Mouse (Mus musculus) left cerebral cortex, postnatal 10 days (tissue): ENCODE measurements at regions not wholly inside any gene's neighbourhood (a gene's known extent, or its start where the extent isn't known, plus 50 kb on each side); places are given as distances from the start of the nearest gene placed in this dataset.
"Not testable (repeated sequence)": the region's sequence is repeated elsewhere in the genome, so short reads cannot be mapped to it uniquely, and the experiment has no call there.

Source experiments
- DNase-seq, 2 experiments: peaks; one replicate each; pipeline ENCODE4 v3.0.0; 2021 to 2022; ENCODE audit warnings: low spot score in 2 of 2, mixed read lengths in 1 of 2; ENCODE audit errors: extremely low spot score in 1 of 2
- intact Hi-C: fragments of 180-260 bp; cut with DNase I; formaldehyde crosslinking; loops from one replicate; pipeline ENCODE4 v1.15.1; 2025

DNA sequence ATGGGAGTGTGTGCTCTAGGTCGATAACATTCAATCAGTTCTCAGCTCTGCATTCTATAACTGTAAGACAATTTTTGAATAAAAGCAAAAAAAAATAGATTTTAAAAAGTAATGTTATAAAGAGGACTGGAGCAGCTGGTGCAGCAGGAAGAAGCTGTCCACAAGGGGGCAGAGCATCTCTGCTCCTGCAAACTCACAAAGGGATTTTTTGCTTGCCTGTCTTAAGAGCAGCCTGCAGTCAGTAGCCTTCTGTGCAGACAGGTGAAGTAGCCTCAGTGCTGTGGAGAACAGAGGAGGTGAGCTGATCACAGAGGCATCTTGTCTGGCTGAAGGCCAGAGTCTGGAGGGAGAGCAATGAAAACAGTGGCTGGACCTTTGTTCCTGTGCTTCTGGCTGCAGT lies 477.2 kb downstream of the Dad1 start:
- DNase-seq: peak; percentile 21 to 70
- intact Hi-C loops: not testable (repeated sequence)

DNA sequence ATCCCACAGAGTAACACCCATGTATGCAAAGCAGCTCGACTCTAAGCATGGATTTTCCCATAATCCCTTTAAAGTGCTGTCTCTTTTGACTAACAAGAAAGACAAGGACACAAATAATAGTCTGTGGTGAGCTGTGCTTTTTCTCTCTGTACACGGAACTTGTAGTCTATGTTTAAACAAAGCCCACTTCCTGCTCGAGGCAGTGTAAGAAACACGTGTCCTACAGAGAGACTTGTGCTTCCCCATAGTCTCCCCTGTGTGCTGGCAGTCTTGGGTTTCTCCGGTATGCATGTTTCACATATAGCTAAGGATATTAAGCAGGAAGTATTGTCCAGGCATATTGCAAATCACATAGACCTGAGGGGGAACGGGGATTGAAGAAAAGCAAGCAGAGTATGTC lies 487.4 kb downstream of the Dad1 start:
- intact Hi-C loops, DNase-seq: not testable (repeated sequence)

DNA sequence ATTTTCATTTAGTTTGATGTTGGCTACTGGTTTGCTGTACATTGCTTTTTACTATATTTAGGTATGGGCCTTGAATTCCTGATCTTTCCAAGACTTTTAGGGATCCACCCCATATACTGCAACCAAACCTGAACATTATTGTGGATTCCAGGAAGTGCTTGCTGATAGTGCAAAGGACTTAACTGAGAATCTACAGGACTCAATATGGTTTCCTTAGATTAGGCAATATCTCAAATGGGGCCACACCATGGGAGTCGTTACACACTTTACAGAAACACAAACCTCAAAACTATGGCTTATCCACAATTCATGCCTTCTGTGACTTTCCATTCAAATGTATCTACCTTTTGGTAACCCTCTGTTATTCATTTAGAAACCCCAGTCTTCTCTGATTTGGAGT lies 488.0 kb downstream of the Dad1 start:
- intact Hi-C loops, DNase-seq: not testable (repeated sequence)

DNA sequence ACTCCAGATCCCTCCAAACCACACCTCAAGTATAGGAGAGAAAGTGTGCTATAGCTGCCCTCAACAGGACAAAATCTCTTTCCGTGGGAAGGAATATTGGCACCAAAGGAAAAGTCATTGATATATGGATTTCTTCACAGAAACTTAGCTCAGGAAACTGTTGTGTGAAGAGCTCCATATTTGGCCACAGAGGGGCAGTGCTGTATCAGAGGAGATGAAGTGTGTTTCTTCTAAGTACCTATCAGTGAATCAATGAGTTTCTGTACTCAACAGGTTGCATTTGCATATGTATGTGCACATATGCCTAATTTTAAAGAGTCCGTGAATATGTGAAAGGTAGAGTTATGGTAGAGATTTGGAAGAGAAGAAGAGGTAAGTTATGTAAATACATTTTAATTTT lies 493.3 kb downstream of the Dad1 start:
- DNase-seq, intact Hi-C loops: not testable (repeated sequence)

DNA sequence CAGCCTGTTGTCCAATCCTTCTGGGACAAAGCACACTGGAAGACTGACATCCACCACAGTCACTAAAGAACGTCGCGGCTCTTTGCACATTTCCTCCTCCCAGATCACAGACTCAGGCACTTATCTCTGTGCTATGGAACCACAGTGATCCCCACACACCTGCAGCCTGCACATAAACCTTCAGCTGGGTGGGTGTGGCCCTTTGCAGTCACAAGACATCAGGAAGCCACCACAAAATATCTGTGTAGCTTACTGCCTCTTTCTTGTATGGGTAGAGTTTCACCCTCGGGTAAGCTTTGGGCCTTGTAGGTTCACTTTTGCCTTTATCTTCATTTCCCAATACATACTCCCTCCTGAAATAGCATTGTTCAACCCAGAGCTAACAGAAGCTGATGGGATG lies 496.1 kb downstream of the Dad1 start:
- DNase-seq, intact Hi-C loops: not testable (repeated sequence)

DNA sequence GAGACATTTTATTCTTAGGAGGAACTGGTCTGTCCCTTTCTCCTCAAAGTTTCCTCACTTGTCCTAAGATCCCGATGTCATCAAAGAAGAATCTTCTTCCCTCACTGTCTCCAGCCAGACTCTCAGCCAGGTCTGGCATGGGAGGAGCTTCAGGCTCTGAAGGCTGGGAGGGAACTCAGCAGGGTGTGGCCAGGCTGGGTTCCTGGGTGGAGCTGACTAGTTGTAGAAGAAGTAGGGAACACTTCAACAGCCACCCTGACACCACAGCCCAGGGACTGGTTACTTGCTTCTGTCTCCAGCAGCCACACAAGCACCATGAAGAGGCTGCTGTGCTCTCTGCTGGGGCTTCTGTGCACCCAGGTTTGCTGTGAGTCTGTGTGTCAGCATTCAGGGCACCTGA lies 496.8 kb downstream of the Dad1 start:
- intact Hi-C loops, DNase-seq: not testable (repeated sequence)

DNA sequence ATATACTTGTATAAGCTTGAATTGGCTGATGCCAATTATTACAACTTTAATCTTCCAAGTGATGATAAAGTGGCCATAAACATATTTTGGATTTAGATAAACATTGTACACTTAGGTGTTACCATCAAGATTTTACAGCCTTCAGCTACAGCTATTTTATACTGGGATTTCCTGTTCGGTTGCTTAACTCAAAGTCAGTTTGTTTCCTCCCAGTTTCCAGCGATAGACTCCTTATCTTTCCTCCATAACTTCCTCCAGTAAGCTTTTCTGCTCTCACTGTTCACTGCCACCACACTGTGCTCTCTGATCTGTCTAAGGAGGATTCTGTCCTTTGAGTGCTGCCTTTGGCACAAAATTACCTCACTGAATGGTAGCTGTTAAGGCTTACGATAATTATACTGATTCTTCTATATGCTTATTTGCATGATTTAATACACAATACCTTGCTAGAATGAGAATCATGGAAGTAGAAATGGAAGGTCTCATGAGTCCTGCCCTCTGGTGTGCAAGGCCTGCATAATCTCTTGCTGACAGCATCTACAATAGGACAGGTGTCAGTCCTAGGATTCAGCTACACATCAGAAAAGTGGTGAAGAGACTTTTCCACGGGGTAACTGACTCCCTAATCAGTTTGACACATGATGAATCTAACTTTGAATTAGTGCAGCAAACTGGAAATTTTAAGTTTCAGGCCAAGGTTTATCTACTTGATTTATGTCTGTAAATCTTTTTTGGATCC lies 503.0 kb downstream of the Dad1 start:
- no peak for DNase-seq
- intact Hi-C loops: no loop called here

DNA sequence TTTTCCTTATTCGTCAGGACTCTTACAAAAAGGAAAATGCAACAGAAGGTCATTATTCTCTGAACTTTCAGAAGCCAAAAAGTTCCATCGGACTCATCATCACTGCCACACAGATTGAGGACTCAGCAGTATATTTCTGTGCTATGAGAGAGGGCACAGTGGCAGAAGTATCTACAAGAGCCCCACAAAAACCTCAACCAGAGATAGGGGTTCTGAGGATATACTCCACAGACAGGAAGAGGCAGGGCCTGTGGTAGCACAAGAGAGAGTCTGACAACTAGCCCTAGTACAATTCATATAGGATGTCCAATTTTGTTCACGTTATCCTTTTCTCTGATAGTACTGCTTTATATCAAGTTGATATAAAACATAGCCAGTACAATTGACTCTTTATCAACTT lies 510.4 kb downstream of the Dad1 start:
- not testable (repeated sequence) for DNase-seq

DNA sequence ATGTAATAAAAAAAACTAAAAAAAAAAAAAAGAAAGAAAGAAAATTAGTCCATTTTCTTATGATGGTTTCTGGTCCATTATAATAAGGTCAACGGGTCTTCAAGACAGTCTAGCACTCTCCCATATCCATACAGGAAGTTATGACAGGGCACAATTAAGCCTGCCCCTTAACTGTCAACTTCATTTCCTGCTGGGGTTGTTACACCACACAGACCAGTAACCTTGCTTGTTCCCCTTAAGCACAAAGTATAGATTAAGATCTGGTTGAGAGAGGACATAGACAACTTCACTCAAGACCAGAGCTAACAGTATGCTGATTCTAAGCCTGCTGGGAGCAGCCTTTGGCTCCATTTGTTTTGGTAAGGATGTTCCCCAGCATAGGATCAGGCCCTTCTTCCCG lies 511.0 kb downstream of the Dad1 start:
- intact Hi-C loops: not testable (repeated sequence)

More for the DNA sequence above, 510.4 kb downstream of the Dad1 start:
- intact Hi-C loops: not testable (repeated sequence)

DNA sequence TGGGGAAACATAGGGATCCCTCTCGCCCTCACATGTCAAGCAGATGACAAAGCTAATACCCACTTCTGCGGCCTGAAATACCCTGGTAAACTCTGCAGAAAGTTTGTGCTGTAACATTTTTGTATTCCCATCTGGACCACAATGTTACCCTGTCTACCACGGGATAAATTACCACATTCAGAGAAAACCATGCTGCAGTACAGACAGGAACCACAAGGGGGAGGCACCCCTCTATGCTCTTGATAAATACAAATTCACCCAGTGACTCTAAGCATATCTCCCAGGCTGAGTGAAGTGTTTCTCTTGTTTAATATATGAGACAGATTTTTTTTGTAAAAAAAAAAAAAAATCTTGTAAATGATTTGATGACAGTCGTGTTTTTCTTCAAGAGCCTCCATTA lies 512.7 kb downstream of the Dad1 start:
- peak in 1 of 2 experiments; percentile 29 for DNase-seq
- intact Hi-C loops: not testable (repeated sequence)

More for the DNA sequence above, 511.0 kb downstream of the Dad1 start:
- not testable (repeated sequence) for DNase-seq

DNA sequence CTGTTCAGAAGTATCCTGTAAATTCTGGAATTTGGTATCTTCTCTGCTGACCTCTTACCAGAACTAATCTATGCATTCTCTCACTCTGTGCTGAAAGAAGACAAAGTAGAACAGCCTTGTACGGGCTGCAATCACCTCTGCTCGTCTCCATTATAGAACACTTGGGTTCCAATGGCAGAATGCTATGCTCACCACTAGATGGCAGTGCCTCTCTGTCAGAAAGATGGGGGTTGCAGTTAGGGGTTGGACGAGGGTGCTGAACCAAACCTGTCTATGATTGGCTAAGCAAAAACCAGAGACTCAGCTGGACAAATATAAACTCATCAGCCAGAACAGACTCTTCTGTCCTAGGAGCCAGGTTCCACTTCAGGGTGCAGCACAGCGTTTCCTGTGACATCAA lies 515.9 kb downstream of the Dad1 start:
- intact Hi-C loops, DNase-seq: not testable (repeated sequence)

DNA sequence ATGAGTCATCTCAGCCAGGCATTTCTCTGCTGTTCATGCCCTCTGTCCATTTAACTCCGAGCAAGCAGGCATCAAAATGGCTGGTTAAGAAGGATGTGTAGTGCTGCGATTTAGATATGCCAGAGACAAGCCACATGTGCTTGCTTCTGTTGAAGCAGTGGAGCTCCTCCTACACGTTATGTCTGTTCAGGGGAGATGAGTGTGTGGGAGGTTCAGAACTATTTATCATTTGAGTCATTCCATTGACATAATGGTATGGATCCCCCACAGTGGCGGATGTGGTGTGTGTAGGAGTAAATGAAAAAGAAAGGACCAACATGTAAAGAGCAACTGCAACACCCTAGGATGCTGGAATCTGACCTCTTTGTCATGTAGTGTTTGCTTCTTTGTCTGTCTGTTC lies 517.6 kb downstream of the Dad1 start:
- not testable (repeated sequence) for DNase-seq

DNA sequence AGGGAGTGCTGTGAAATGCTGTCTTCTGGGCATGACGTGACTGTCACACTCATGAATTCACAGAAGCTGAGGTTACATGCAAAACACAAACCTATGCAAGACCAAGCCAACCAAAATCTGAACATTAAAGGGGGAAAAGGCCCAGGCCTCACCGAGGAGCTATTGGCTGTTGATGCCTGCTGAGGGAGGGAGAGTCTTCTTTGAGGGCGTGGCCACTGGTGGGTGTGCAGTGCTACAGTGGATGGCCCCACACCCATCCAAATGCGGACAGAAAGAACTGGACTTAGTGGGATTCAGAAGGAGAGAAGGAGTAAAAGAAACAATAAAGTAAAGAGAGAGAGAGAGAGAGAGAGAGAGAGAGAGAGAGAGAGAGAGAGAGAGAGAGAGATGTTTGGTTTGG lies 522.3 kb downstream of the Dad1 start:
- intact Hi-C loops, DNase-seq: not testable (repeated sequence)

More for the DNA sequence above, 517.6 kb downstream of the Dad1 start:
- intact Hi-C loops: not testable (repeated sequence)

DNA sequence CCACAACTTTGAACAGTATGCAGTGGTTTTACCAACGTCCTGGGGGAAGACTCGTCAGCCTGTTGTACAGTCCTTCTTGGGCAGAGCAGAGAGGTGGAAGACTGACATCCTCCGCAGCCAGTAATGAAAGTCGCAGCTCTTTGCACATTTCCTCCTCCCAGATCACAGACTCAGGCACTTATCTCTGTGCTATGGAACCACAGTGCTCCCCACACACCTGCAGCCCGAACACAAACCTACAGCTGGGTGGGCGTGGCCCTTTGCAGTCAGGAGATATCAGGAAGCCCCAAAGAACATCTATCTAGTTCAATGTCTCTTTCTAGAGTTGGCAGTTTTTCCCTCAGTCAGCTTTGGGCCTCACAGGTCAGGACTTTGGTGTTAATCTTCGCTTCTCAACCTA lies 524.0 kb downstream of the Dad1 start:
- intact Hi-C loops, DNase-seq: not testable (repeated sequence)

DNA sequence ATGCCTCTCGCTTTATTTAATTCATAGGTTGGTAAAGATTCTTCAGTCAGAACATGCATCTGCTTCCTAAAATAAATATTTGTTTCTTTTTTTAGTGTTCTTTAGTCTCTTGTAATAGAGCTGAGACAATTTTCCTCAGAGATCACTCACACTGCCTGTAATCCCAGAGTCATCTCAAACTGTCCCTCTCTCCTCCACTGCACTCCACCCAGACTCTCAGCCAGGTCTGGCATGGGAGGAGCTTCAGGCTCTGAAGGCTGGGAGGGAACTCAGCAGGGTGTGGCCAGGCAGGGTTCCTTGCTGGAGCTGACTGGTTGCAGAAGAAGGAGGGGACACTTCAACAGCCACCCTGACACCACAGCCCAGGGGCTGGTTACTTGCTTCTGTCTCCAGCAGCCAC lies 524.8 kb downstream of the Dad1 start:
- DNase-seq, intact Hi-C loops: not testable (repeated sequence)

DNA sequence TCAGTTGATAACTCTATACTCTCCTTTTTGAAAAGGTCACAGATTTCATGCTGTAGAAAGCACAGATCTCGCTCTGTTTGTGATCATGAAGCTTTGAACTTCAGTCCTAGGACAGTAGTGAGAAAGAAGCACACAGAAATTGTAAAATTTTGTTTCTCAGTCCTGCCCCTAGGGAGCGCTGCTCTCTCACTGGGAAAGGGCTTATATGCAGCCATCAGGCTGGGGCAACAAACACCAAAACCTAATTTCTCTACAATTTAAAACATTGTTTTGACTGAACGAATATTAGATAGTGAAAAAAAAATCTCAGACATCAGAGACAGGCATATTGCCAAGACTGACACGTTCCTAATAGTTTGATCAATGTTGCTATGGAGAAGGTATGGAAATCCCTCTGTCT lies 527.0 kb downstream of the Dad1 start:
- intact Hi-C loops, DNase-seq: not testable (repeated sequence)

DNA sequence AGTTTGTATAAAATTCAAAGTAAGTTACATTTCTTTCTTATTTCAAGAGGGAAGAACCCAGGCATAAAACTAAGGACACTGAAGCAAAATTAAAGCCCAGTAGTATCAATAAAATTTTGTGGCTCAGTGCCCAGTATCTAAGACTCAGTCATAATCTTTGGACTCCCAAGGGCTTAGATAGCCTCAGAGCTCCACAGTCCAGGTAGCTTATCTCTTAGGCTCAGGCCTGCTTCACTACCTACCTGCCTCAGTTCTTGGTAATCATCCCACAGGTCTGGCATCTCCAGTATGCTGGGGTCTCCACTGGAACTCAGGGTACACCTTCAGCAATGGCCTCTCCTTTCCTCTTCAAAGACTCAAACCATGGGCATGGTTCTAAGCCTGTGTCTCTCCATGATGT lies 530.3 kb downstream of the Dad1 start:
- intact Hi-C loops, DNase-seq: not testable (repeated sequence)

DNA sequence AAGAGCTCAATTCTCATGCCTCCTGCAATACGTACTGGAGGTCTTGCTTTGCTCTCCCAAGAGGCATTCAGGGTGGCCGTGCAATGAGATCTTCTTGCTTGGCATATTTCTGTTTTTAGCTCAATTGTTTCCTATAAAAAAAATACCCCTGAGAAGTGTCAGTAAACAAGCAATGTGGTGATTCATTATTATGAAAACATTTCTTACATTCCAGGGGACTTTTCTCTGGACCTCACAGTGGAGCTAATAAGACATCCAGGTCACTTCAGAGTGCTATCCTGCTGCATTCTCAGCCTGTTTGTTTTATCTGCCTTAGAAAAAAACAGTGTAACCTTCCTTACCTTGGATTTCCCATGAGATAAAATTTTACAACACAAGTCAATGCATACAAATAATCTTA lies 532.0 kb downstream of the Dad1 start:
- intact Hi-C loops, DNase-seq: not testable (repeated sequence)

DNA sequence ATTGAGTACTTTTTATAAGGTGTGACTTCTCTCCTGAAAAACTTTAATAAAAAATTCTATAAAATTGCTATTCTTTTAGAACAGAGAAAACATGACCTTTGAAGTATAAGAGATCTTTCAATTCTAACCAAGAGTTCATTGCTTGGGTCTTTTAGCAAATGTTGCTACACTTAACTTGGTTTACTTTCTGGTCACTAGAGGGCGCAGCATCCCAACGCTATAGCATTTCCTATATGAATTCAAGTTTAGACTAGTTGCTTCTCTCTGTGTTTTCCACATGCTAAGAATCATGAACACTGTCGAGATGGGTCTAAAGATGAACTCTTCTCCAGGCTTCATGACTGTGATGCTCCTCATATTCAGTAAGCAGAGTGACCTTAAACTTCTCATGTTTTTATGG lies 544.3 kb downstream of the Dad1 start:
- DNase-seq, intact Hi-C loops: not testable (repeated sequence)

DNA sequence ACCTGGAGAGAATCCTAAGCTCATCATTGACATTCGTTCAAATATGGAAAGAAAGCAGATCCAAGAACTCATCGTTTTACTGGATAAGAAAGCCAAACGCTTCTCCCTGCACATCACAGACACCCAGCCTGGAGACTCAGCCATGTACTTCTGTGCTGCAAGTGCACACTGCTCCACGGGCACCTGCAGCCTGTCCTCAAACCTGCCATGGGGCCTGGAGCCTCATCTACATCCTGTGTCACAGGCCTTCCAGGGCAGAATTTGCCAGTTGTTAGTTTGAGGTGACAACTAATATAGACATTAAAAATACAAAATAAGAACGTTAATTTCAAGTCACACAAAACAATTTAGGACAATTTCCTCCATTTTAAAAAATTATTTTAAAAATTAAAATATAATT lies 549.6 kb downstream of the Dad1 start:
- DNase-seq, intact Hi-C loops: not testable (repeated sequence)

DNA sequence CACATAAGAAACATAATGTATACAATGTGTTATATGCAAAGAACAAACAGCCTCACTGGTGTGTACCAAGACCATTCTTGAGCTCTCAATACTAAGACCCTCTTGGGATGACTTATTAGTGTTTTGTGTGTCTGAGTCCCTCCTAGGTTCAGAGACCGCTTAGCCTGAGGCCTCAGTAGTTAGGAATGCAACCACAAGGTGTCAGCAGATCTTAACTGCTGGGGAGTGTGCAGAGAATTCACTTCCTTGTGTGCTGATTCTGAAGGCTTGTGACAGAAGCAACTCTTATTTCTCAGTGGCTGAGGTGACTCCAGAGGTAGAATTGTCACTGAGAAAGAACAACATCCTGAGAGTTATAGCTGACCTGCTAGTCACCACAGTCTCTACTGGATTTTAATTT lies 550.3 kb downstream of the Dad1 start:
- DNase-seq, intact Hi-C loops: not testable (repeated sequence)
